Mouse (Mus musculus) lung, embryonic 15.5 days (tissue): ENCODE measurements around the gene Dok1. TPM values are rescaled to one million over a fixed set of nuclear protein-coding genes. Genes with fewer than 3 reads are reported as not detected.

Experiments
- ATAC-seq: fragments of 200-750 bp; cut with Nextera tagmentation; 2 replicates; pipeline ENCODE4 v1.8.0; 2017; ENCODE audit warnings: moderate number of reproducible peaks, borderline replicate concordance; ENCODE audit not compliant: low FRiP score, low TSS enrichment; ENCODE audit errors: extremely low read depth
- H3K27ac ChIP-seq: fragments of 300-500 bp; sonication (generic); 2 replicates; pipeline ENCODE4 v1.5.1; 2015; ENCODE audit warnings: moderate library complexity, mild to moderate bottlenecking, inconsistent platforms
- H3K27me3 ChIP-seq: fragments of 300-500 bp; sonication (generic); 2 replicates; pipeline ENCODE4 v1.6.1; 2015; ENCODE audit warnings: inconsistent platforms
- H3K36me3 ChIP-seq: fragments of 300-500 bp; sonication (generic); 2 replicates; pipeline ENCODE4 v1.6.1; 2015; ENCODE audit warnings: inconsistent platforms
- H3K4me1 ChIP-seq: fragments of 300-500 bp; sonication (generic); 2 replicates; pipeline ENCODE4 v1.6.1; 2015; ENCODE audit warnings: inconsistent platforms
- H3K4me2 ChIP-seq: fragments of 300-500 bp; sonication (generic); 2 replicates; pipeline ENCODE4 v1.6.1; 2015; ENCODE audit warnings: inconsistent platforms, mild to moderate bottlenecking, moderate library complexity
- H3K4me3 ChIP-seq: fragments of 300-500 bp; sonication (generic); 2 replicates; pipeline ENCODE4 v1.5.1; 2015; ENCODE audit warnings: mild to moderate bottlenecking, inconsistent platforms
- H3K9ac ChIP-seq: fragments of 300-500 bp; sonication (generic); 2 replicates; pipeline ENCODE4 v1.6.1; 2015; ENCODE audit warnings: inconsistent platforms
- H3K9me3 ChIP-seq: fragments of 300-500 bp; sonication (generic); 2 replicates; pipeline ENCODE4 v1.6.1; 2016; ENCODE audit warnings: inconsistent platforms
- WGBS: fragments of 180-500 bp; shearing (Covaris S2); methylation state at CpG from one replicate; pipeline ENCODE4 v1.1.7; 2015; 5-methylcytosine and 5-hydroxymethylcytosine counted together
- polyA plus RNA-seq: library from polyadenylated mRNA; unstranded; fragments of >200 nt; fragmentation: Nextera tagmentation; extraction: Ambion mirVana; gene quantifications from 2 replicates; pipeline ENCODE4 v1.2.1, GENCODE M21; 2015

Dok1 gene
- polyA plus RNA-seq, 1 experiment from 2014 or later, result 19.6 TPM

- Histone ChIP-seq H3K4me3 (peak overlapping the region; percentile 29; the same call in 1 of the 2 replicates), H3K9me3 (no peaks in the 10 kb centered on the region), H3K9ac (no peak overlapping the region), H3K4me1 (peaks cover 25% of the 10 kb centered on the region), H3K27me3 (peaks cover 100% of the 10 kb centered on the region), H3K27ac (no peak overlapping the region), H3K36me3 (no peaks in the 10 kb centered on the region), H3K4me2 (peak overlapping the region; percentile 52)
- 5% methylated on average over 8 of the region's 8 CpGs for WGBS
- ATAC-seq, result no peak
These were observed 35.0 kb upstream of the Dok1 start for GRCm38 (mm10) chr6:83068221-83068620.

GRCm38 (mm10) chr6:83066441-83066840, 33.2 kb upstream of the Dok1 start:
- Histone ChIP-seq H3K27me3 (peaks cover 100% of the 10 kb centered on the region), H3K4me1 (peaks cover 25% of the 10 kb centered on the region), H3K4me3 (no peak overlapping the region), H3K27ac (no peak overlapping the region), H3K9me3 (no peaks in the 10 kb centered on the region), H3K36me3 (no peaks in the 10 kb centered on the region), H3K4me2 (no peak overlapping the region), H3K9ac (no peak overlapping the region)
- WGBS, result 22% methylated on average over 6 of the region's 6 CpGs
- ATAC-seq, result no peak

- Histone ChIP-seq H3K27me3 (peaks cover 99% of the 10 kb centered on the region), H3K36me3 (no peaks in the 10 kb centered on the region), H3K9ac (no peak overlapping the region), H3K9me3 (no peaks in the 10 kb centered on the region), H3K4me3 (no peak overlapping the region), H3K27ac (no peak overlapping the region), H3K4me1 (peaks cover 22% of the 10 kb centered on the region), H3K4me2 (no peak overlapping the region)
- no peak for ATAC-seq
- 26% methylated on average over 8 of the region's 8 CpGs for WGBS
These were observed 32.7 kb upstream of the Dok1 start for GRCm38 (mm10) chr6:83065995-83066394.

- no peak for ATAC-seq
- H3K9me3 ChIP-seq, result no peaks in the 10 kb centered on the region
- H3K27ac ChIP-seq, result no peak overlapping the region
- peaks cover 14% of the 10 kb centered on the region for H3K36me3 ChIP-seq
- 82% methylated on average over 2 of the region's 2 CpGs for WGBS
- no peak overlapping the region for H3K4me3 ChIP-seq
- H3K9ac ChIP-seq, result no peak overlapping the region
- peaks cover 10% of the 10 kb centered on the region for H3K4me1 ChIP-seq
- peaks cover 26% of the 10 kb centered on the region for H3K27me3 ChIP-seq
- no peak overlapping the region for H3K4me2 ChIP-seq
These were observed 25.5 kb upstream of the Dok1 start for GRCm38 (mm10) chr6:83058725-83059124.

GRCm38 (mm10) chr6:83057790-83058189, 24.5 kb upstream of the Dok1 start, which contains the start of gene Dqx1:
Gene Dqx1, plus strand, starts transcription at chr6:83057844.
- Histone ChIP-seq H3K27ac (no peak within 1 kb of the TSS), H3K27me3 (peaks cover 17% of the 10 kb centered on the region), H3K4me2 (no peak within 1 kb of the TSS), H3K9me3 (no peaks in the 10 kb centered on the region), H3K9ac (no peak within 1 kb of the TSS), H3K4me3 (no peak within 1 kb of the TSS; the same call in 1 of the 2 replicates), H3K36me3 (peaks cover 14% of the 10 kb centered on the region), H3K4me1 (peaks cover 18% of the 10 kb centered on the region)
- no peak for ATAC-seq
- 40% methylated on average over 3 of the region's 3 CpGs for WGBS

GRCm38 (mm10) chr6:83054871-83055431, 21.7 kb upstream of the Dok1 start, which contains the start of gene Htra2:
Gene Htra2, minus strand, starts transcription at chr6:83055273.
- whole genome bisulfite sequencing, result under 1% methylated on average over 50 of the region's 50 CpGs
- H3K9ac ChIP-seq, result peak within 1 kb of the TSS; percentile 85
- H3K27ac ChIP-seq, result peak within 1 kb of the TSS; percentile 85
- no peaks in the 10 kb centered on the region for H3K27me3 ChIP-seq
- ATAC-seq, result peak; percentile 32
- H3K4me3 ChIP-seq, result peak within 1 kb of the TSS; percentile 91
- peaks cover 28% of the 10 kb centered on the region for H3K36me3 ChIP-seq
- peaks cover 26% of the 10 kb centered on the region for H3K4me1 ChIP-seq
- H3K9me3 ChIP-seq, result no peaks in the 10 kb centered on the region
- peak within 1 kb of the TSS; percentile 86 for H3K4me2 ChIP-seq

GRCm38 (mm10) chr6:83054074-83054851, 21.0 kb upstream of the Dok1 start, which contains the start of gene Aup1:
Gene Aup1, plus strand, starts transcription at chr6:83054521.
- H3K9ac ChIP-seq, result peak within 1 kb of the TSS; percentile 85
- ATAC-seq, result peak; percentile 97
- H3K4me3 ChIP-seq, result peak within 1 kb of the TSS; percentile 91
- under 1% methylated on average over 64 of the region's 64 CpGs for WGBS
- H3K9me3 ChIP-seq, result no peaks in the 10 kb centered on the region
- H3K36me3 ChIP-seq, result peaks cover 28% of the 10 kb centered on the region
- no peaks in the 10 kb centered on the region for H3K27me3 ChIP-seq
- H3K27ac ChIP-seq, result peak within 1 kb of the TSS; percentile 85
- peak within 1 kb of the TSS; percentile 86 for H3K4me2 ChIP-seq
- peaks cover 26% of the 10 kb centered on the region for H3K4me1 ChIP-seq

- peak overlapping the region; percentile 82 for H3K9ac ChIP-seq
- peaks cover 28% of the 10 kb centered on the region for H3K36me3 ChIP-seq
- no peaks in the 10 kb centered on the region for H3K9me3 ChIP-seq
- no peak for ATAC-seq
- WGBS, result 2% methylated on average over 26 of the region's 26 CpGs
- H3K27ac ChIP-seq, result peak overlapping the region; percentile 85
- H3K4me2 ChIP-seq, result peak overlapping the region; percentile 86
- no peaks in the 10 kb centered on the region for H3K27me3 ChIP-seq
- peak overlapping the region; percentile 91 for H3K4me3 ChIP-seq
- peaks cover 26% of the 10 kb centered on the region for H3K4me1 ChIP-seq
These were observed 20.1 kb upstream of the Dok1 start for GRCm38 (mm10) chr6:83053136-83053960.

GRCm38 (mm10) chr6:83049367-83049766, 16.1 kb upstream of the Dok1 start:
- peaks cover 14% of the 10 kb centered on the region for H3K36me3 ChIP-seq

GRCm38 (mm10) chr6:83044742-83045141, 11.5 kb upstream of the Dok1 start:
- Histone ChIP-seq H3K36me3 (no peaks in the 10 kb centered on the region), H3K9me3 (no peaks in the 10 kb centered on the region), H3K4me2 (no peak overlapping the region), H3K4me3 (no peak overlapping the region), H3K9ac (no peak overlapping the region), H3K27me3 (no peaks in the 10 kb centered on the region), H3K27ac (no peak overlapping the region), H3K4me1 (peaks cover 6% of the 10 kb centered on the region; the same call in 1 of the 2 replicates)
- WGBS, result 67% methylated on average over 9 of the region's 9 CpGs
- no peak for ATAC-seq

More at GRCm38 (mm10) chr6:83049367-83049766, 16.1 kb upstream of the Dok1 start:
- Histone ChIP-seq H3K9me3 (no peaks in the 10 kb centered on the region), H3K4me1 (peaks cover 16% of the 10 kb centered on the region), H3K4me2 (no peak overlapping the region), H3K27ac (no peak overlapping the region), H3K27me3 (no peaks in the 10 kb centered on the region), H3K9ac (no peak overlapping the region), H3K4me3 (no peak overlapping the region)
- no peak for ATAC-seq
- 70% methylated on average over 10 of the region's 10 CpGs for WGBS

- Histone ChIP-seq H3K36me3 (no peaks in the 10 kb centered on the region), H3K27ac (no peak overlapping the region), H3K9me3 (no peaks in the 10 kb centered on the region), H3K9ac (no peak overlapping the region), H3K27me3 (no peaks in the 10 kb centered on the region), H3K4me2 (no peak overlapping the region), H3K4me3 (no peak overlapping the region), H3K4me1 (peaks cover 6% of the 10 kb centered on the region; the same call in 1 of the 2 replicates)
- ATAC-seq, result no peak
- 84% methylated on average over 5 of the region's 5 CpGs for WGBS
These were observed 10.7 kb upstream of the Dok1 start for GRCm38 (mm10) chr6:83043993-83044392.
